Mouse (Mus musculus) testis, adult 2 months (tissue): ENCODE measurements around the gene Ddx24. TPM values are rescaled to one million over a fixed set of nuclear protein-coding genes. Genes with fewer than 3 reads are reported as not detected.

Source experiments
- H3K27ac ChIP-seq: fragments of 200-500 bp; 2 replicates; pipeline ENCODE4 v1.5.1; 2012; ENCODE audit warnings: low read depth, low read length; ENCODE audit not compliant: control insufficient read depth, insufficient read depth
- H3K27me3 ChIP-seq: fragments of 200-500 bp; 2 replicates; pipeline ENCODE4 v1.6.1; 2012; ENCODE audit warnings: mild to moderate bottlenecking, low read length, moderate library complexity; ENCODE audit not compliant: control insufficient read depth, insufficient read depth
- H3K36me3 ChIP-seq: fragments of 200-500 bp; 2 replicates; pipeline ENCODE4 v1.6.1; 2012; ENCODE audit warnings: mild to moderate bottlenecking, low read length; ENCODE audit not compliant: control insufficient read depth, insufficient read depth
- H3K4me1 ChIP-seq: fragments of 200-500 bp; 2 replicates; pipeline ENCODE4 v1.6.1; 2012; ENCODE audit warnings: low read length; ENCODE audit not compliant: control insufficient read depth, insufficient read depth
- H3K4me3 ChIP-seq: fragments of 200-500 bp; 2 replicates; pipeline ENCODE4 v1.5.1; 2012; ENCODE audit warnings: low read depth, mild to moderate bottlenecking, low read length, moderate library complexity, mixed read lengths; ENCODE audit not compliant: control insufficient read depth
- CTCF ChIP-seq: fragments of 200-500 bp; IDR thresholded peaks from 2 replicates; pipeline ENCODE4 v1.5.1; 2012; ENCODE audit warnings: low read depth, mild to moderate bottlenecking, inconsistent platforms, low read length, moderate library complexity; ENCODE audit not compliant: control insufficient read depth, insufficient read depth, insufficient replicate concordance
- POLR2A ChIP-seq: fragments of 200-500 bp; IDR thresholded peaks from 2 replicates; pipeline ENCODE4 v1.6.1; 2012; ENCODE audit warnings: low read depth, mild to moderate bottlenecking, inconsistent platforms, low read length, moderate library complexity; ENCODE audit not compliant: control insufficient read depth
- polyA plus RNA-seq: library from polyadenylated mRNA; depleted of rRNA; stranded (reverse); fragments of >200 nt; gene quantifications from 2 replicates; pipeline ENCODE4 v1.2.3, GENCODE M21; 2012

Gene Ddx24
- polyA plus RNA-seq, 1 experiment, result 47.3 TPM

DNA sequence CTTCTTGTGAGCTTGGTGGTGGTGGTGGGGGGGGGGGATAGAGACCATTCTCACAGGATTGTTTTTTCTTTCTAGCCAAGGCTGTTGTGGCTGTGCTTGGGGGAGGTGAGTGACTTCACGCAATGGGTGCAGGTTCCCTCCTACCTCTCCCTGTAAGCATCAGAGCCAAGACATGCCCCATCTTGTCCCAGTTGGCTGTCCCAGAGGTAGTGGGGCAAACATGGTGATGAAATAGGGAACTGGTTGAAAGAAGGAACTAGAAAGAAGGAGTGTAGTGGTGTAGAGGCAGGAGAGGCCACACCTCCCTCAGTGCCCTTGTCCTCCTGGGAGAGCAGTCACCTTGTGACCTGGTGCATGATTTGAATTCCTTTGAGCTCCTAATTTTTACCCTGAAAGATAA, 12.0 kb upstream of the Ddx24 start:
- H3K27me3 ChIP-seq, result no peaks in the 10 kb centered on the region
- no peaks in the 10 kb centered on the region for H3K36me3 ChIP-seq
- no peak overlapping the region for H3K4me3 ChIP-seq
- TF ChIP-seq CTCF, result no peak
- no peaks in the 10 kb centered on the region; the same call in 1 of the 2 replicates for H3K4me1 ChIP-seq
- H3K27ac ChIP-seq, result no peak overlapping the region

DNA sequence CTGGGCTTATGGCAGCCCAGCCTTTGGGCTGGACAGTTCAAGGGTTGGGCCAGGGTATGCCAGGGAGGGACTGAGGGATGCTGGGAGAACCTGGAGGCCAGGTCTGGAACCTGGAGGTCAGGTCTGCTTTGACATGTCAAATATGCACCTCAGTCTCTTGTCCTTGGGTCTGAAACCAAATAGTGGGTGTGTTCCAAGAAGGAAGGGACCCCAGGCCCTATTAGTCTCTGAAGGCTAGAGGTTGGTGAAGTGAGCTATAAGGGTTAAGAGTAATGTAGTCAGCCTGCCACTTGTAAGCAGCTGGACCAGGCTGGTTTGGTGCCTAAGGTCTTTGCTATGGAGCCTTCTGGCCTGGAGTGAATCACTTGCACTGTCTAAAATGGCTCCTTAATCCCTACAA, 9.2 kb upstream of the Ddx24 start:
- TF ChIP-seq CTCF (no peak), POLR2A (no peak)
- no peaks in the 10 kb centered on the region; the same call in 1 of the 2 replicates for H3K4me1 ChIP-seq
- H3K27me3 ChIP-seq, result no peaks in the 10 kb centered on the region
- H3K36me3 ChIP-seq, result no peaks in the 10 kb centered on the region
- no peak overlapping the region for H3K4me3 ChIP-seq
- H3K27ac ChIP-seq, result no peak overlapping the region

- peak within 1 kb of the TSS; percentile 55 for H3K4me3 ChIP-seq
- no peaks in the 10 kb centered on the region for H3K36me3 ChIP-seq
- no peak for TF ChIP-seq POLR2A
- no peak for TF ChIP-seq CTCF
- H3K4me1 ChIP-seq, result no peaks in the 10 kb centered on the region; the same call in 1 of the 2 replicates
- H3K27me3 ChIP-seq, result no peaks in the 10 kb centered on the region
- H3K27ac ChIP-seq, result peak within 1 kb of the TSS; percentile 71
Measured at GRCm38 (mm10) chr12:103433986-103434731, 8.5 kb upstream of the Ddx24 start, which contains the start of gene Ifi27. Gene Ifi27, plus strand, starts transcription at chr12:103434211.

- Histone ChIP-seq H3K4me1 (no peaks in the 10 kb centered on the region; the same call in 1 of the 2 replicates), H3K36me3 (no peaks in the 10 kb centered on the region), H3K4me3 (no peak overlapping the region), H3K27ac (peak overlapping the region; percentile 44), H3K27me3 (no peaks in the 10 kb centered on the region)
- TF ChIP-seq POLR2A (no peak), CTCF (no peak)
Measured at GRCm38 (mm10) chr12:103433430-103433829, 7.8 kb upstream of the Ddx24 start.

- no peak overlapping the region for H3K27ac ChIP-seq
- no peaks in the 10 kb centered on the region for H3K27me3 ChIP-seq
- peaks cover 6% of the 10 kb centered on the region for H3K4me1 ChIP-seq
- no peak overlapping the region for H3K4me3 ChIP-seq
- TF ChIP-seq POLR2A (no peak), CTCF (peak; percentile 7; the same call in 1 of the 2 replicates)
- H3K36me3 ChIP-seq, result peaks cover 2% of the 10 kb centered on the region; the same call in 1 of the 2 replicates
Measured at GRCm38 (mm10) chr12:103426710-103427109, 1.1 kb upstream of the Ddx24 start.

DNA sequence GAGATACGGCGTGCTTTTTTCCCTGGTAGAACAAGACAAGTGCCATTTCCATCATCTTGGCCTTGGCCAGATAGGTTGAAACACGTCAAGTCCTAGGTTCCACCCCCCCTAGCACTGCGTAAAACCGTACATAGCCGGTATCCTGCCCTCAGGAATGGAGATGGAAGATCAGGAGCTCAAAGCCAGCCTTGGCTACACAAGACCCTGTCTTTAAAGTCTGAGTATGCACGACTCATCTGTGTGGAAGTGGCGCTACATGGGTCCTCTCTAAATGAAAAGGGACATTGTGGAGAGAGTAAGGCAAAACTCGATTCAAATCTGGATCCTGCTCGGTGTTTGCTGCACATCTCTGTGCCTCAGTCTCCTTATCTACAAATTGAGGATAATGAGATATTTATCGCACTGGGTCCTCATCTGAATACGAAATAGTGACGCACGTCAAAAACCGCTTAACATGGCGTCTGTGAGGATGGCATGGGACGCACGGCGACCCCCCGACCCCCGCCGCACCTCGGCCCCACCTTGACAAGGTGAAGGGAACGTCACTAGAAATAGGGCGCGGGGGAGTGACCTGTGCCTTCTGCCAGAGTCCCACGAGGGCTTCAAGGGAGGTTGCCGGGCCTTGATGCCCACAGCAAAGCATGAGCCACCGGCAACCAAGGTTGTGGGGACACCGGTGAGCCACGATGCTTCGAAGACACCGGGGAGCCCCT, 458 bp downstream of the Ddx24 start:
- Histone ChIP-seq H3K27ac (peak overlapping the region; percentile 91), H3K27me3 (no peaks in the 10 kb centered on the region)
- TF ChIP-seq POLR2A (no peak), CTCF (no peak)

GRCm38 (mm10) chr12:103408144-103408543, 17.5 kb downstream of the Ddx24 start:
- Histone ChIP-seq H3K4me3 (no peak overlapping the region), H3K27ac (no peak overlapping the region), H3K4me1 (no peaks in the 10 kb centered on the region), H3K36me3 (no peaks in the 10 kb centered on the region; the same call in none of the 2 replicates), H3K27me3 (no peaks in the 10 kb centered on the region)
- no peak for TF ChIP-seq POLR2A

More for the DNA sequence above, 458 bp downstream of the Ddx24 start:
- Histone ChIP-seq H3K36me3 (peaks cover 2% of the 10 kb centered on the region; the same call in 1 of the 2 replicates), H3K4me1 (peaks cover 6% of the 10 kb centered on the region), H3K4me3 (peak overlapping the region; percentile 97)
